In genomic region chr8:90542619-90543018, GRCm38 (mm10) we compare ENCODE assay signal across 15 mouse cellular contexts.
DNase-seq lines count a peak whose midpoint lies in the region.
"Had no signal": no experiment of that assay in that cellular context is flagged by ENCODE, and none has a peak within 500 bp of the region (broad histone marks: within the 10 kb centered on the region; RNA-seq: fewer than 3 reads in every experiment).

No protein-coding gene starts in this region.

- intact Hi-C loops in left cerebral cortex, postnatal 14 days (cut with DNase I): loop anchor here (10.0 kb wide), 1 partner anchor 92 kb away; no protein-coding TSS in a partner anchor

- peak; percentile 6 for DNase-seq in layer of hippocampus, adult 11-12 months (ENCODE audit: low spot score)
- no peak for DNase-seq in layer of hippocampus, postnatal 10 days (ENCODE audit: low spot score in 2 of 2)
- peak; percentile 35 to 46 for DNase-seq in right cerebral cortex, adult 2 months (ENCODE audit: low spot score in 2 of 2)
- no peak for DNase-seq in right cerebral cortex, postnatal 4 days
- peak; percentile 31 to 67 for DNase-seq in left cerebral cortex, postnatal 14 days (ENCODE audit: low spot score in 2 of 2)
- DNase-seq in urinary bladder, postnatal 10 days (ENCODE audit: low spot score): no peak
- no peak for DNase-seq in embryo, embryonic 10 days (ENCODE audit: low spot score)
- DNase-seq: adrenal gland, postnatal 36 days; cerebellum, adult 9-10 months; heart, postnatal 4 days; kidney, postnatal 4 days; liver; liver, postnatal 0 days; lung, postnatal 14 days; thymus, postnatal 36 days had no signal

Comparison
In these comparisons a context has a peak if more than half of its experiments do, and no peak if none do; other contexts are left out.
1. DNase-seq: peak in layer of hippocampus, adult 11-12 months (single experiment), right cerebral cortex, adult 2 months (2 of 2) and left cerebral cortex, postnatal 14 days (2 of 2); none in layer of hippocampus, postnatal 10 days (0 of 2), right cerebral cortex, postnatal 4 days (single experiment), urinary bladder, postnatal 10 days (single experiment) and embryo, embryonic 10 days (single experiment).